Mouse (Mus musculus) urinary bladder, postnatal 14 days (tissue): ENCODE results near the gene Ap1g2.
A peak's percentile ranks its signal among the peaks of the same experiment; 100 is the strongest.

Experiments
- DNase-seq: peaks from one replicate; pipeline ENCODE4 v3.0.0; 2021; ENCODE audit warnings: low spot score

Gene Ap1g2

GRCm38 (mm10) chr14:55113975-55114645 is 7.7 kb upstream of the Ap1g2 start:
- DNase-seq: no peak

GRCm38 (mm10) chr14:55113351-55113974 is 7.1 kb upstream of the Ap1g2 start:
- no peak for DNase-seq

- no peak for DNase-seq
These were observed 5.3 kb upstream of the Ap1g2 start for GRCm38 (mm10) chr14:55111720-55112119.

GRCm38 (mm10) chr14:55110076-55110475 is 3.7 kb upstream of the Ap1g2 start:
- DNase-seq: no peak

GRCm38 (mm10) chr14:55109048-55109873 is 2.9 kb upstream of the Ap1g2 start:
- no peak for DNase-seq

GRCm38 (mm10) chr14:55108202-55108870 is 1.9 kb upstream of the Ap1g2 start:
- no peak for DNase-seq

- no peak for DNase-seq
These were observed 597 bp upstream of the Ap1g2 start for GRCm38 (mm10) chr14:55106990-55107389.

- DNase-seq: no peak
These were observed 1.0 kb downstream of the Ap1g2 start for GRCm38 (mm10) chr14:55105386-55105785.

GRCm38 (mm10) chr14:55104365-55104764 is 2.0 kb downstream of the Ap1g2 start:
- no peak for DNase-seq

- no peak for DNase-seq
These were observed 4.1 kb downstream of the Ap1g2 start for GRCm38 (mm10) chr14:55102253-55102785.

- no peak for DNase-seq
These were observed 4.8 kb downstream of the Ap1g2 start for GRCm38 (mm10) chr14:55101592-55101991.

GRCm38 (mm10) chr14:55098067-55098466 is 8.3 kb downstream of the Ap1g2 start:
- no peak for DNase-seq

GRCm38 (mm10) chr14:55097646-55098045 is 8.7 kb downstream of the Ap1g2 start:
- DNase-seq: no peak

GRCm38 (mm10) chr14:55096573-55097087 is 9.8 kb downstream of the Ap1g2 start:
- DNase-seq: no peak

GRCm38 (mm10) chr14:55095671-55096070 is 10.7 kb downstream of the Ap1g2 start:
- no peak for DNase-seq

GRCm38 (mm10) chr14:55095263-55095662 is 11.1 kb downstream of the Ap1g2 start:
- no peak for DNase-seq

GRCm38 (mm10) chr14:55094704-55095231 is 11.6 kb downstream of the Ap1g2 start, which contains the start of gene Thtpa:
Thtpa (plus strand) TSS chr14:55094784.
- DNase-seq: peak; percentile 81

- no peak for DNase-seq
These were observed 12.5 kb downstream of the Ap1g2 start for GRCm38 (mm10) chr14:55093927-55094326.

GRCm38 (mm10) chr14:55092011-55092577 is 14.3 kb downstream of the Ap1g2 start, which contains the start of gene Zfhx2:
Zfhx2 (minus strand) TSS chr14:55092324.
- peak; percentile 92 for DNase-seq

- DNase-seq: no peak
These were observed 15.1 kb downstream of the Ap1g2 start for GRCm38 (mm10) chr14:55091209-55091865.
